In the genomic region with DNA sequence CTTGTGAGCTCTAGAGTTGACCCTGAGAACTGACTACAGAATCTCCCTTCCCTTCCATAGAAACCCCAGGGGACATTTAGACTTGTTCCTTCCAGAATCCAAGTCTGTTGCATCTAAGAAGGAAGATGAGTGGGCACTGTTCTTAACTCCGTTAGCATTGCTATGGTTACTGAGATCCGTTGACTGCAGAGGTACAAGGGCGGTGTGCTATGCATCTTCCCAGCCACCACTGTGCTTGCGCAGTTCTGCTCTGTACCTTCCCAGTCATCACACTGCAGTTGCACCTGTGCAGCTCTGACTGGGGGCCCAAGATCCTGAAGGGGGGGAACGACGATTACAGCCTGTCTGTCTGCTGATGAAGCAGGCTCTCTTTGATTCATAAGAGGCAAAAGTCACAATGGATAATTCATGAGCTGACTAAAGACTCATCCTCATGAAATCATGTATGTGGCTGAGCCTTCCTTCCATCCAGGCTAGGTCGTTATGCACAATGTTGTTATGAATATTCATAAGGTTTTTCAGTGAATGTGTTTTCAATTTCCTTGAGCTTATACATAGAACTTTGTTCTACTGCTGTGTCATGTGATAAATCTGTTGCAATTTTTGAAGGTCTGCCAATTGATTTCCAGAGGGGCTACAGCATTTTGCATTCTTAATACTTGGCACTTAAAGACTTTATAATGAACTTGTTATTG, we compare ENCODE assay signal across 12 mouse cellular contexts.
DNase-seq lines count a peak whose midpoint lies in the region; ATAC-seq lines count a peak whose summit lies in the region.
"Had no signal": no experiment of that assay in that cellular context is flagged by ENCODE, and none has a peak within 500 bp of the region (broad histone marks: within the 10 kb centered on the region; RNA-seq: fewer than 3 reads in every experiment).

No protein-coding gene starts in this region.

- H3K4me3 ChIP-seq in hindbrain, embryonic 16.5 days (ENCODE audit: low read length), result no peak overlapping the region
- H3K4me3 ChIP-seq in hindbrain, embryonic 13.5 days, result no peak overlapping the region
- H3K4me3 ChIP-seq: liver, embryonic 12.5 days had no signal

- H3K4me1 ChIP-seq in hindbrain, embryonic 16.5 days (ENCODE audit: control insufficient read depth, insufficient read depth, low read depth, low read length), result no peaks in the 10 kb centered on the region
- 0 out of 2 replicates have a peak, but pooled peaks cover 4% of the 10 kb centered on the region for H3K4me1 ChIP-seq in hindbrain, embryonic 13.5 days (replicated peaks)
- H3K4me1 ChIP-seq: liver, embryonic 12.5 days had no signal

- ATAC-seq in hindbrain, embryonic 16.5 days, result peak; percentile 68; the same call in 1 of the 2 replicates
- no peak for ATAC-seq in hindbrain, embryonic 13.5 days (ENCODE audit: low FRiP score)
- ATAC-seq: intestine, postnatal 0 days; liver, embryonic 12.5 days had no signal

- no peaks in the 10 kb centered on the region for H3K27me3 ChIP-seq in hindbrain, embryonic 16.5 days (replicated peaks; ENCODE audit: control insufficient read depth, insufficient read depth, low read length)
- H3K27me3 ChIP-seq in hindbrain, embryonic 13.5 days, result no peaks in the 10 kb centered on the region
- H3K27me3 ChIP-seq: liver, embryonic 12.5 days had no signal

- 55% methylated on average over 7 of the region's 7 CpGs for WGBS in hindbrain, embryonic 16.5 days
- 66% methylated on average over 7 of the region's 7 CpGs for WGBS in hindbrain, embryonic 13.5 days

- H3K9me3 ChIP-seq in hindbrain, embryonic 16.5 days (ENCODE audit: control insufficient read depth, low read length), result no peaks in the 10 kb centered on the region
- no peaks in the 10 kb centered on the region for H3K9me3 ChIP-seq in hindbrain, embryonic 13.5 days
- H3K9me3 ChIP-seq: liver, embryonic 12.5 days had no signal

- H3K27ac ChIP-seq in hindbrain, embryonic 16.5 days (ENCODE audit: low read depth, low read length), result no peak overlapping the region
- no peak overlapping the region for H3K27ac ChIP-seq in hindbrain, embryonic 13.5 days
- H3K27ac ChIP-seq: liver, embryonic 12.5 days had no signal

- DNase-seq in right cerebral cortex, adult 18-20 months, result peak; percentile 67
- DNase-seq in right cerebral cortex, postnatal 4 days, result no peak
- peak; percentile 48 to 80 for DNase-seq in left cerebral cortex, postnatal 14 days (ENCODE audit: low spot score in 2 of 2)
- no peak for DNase-seq in adrenal gland, adult (ENCODE audit: inconsistent age in 2 of 2, low spot score in 1 of 2)
- DNase-seq in embryo, embryonic 10.5 days (ENCODE audit: low spot score), result no peak
- DNase-seq in embryo, embryonic 11 days, result no peak
- DNase-seq: heart, postnatal 4 days; lung, postnatal 14 days had no signal

- no peak overlapping the region for H3K9ac ChIP-seq in hindbrain, embryonic 16.5 days (ENCODE audit: low read depth, low read length)
- no peak overlapping the region for H3K9ac ChIP-seq in hindbrain, embryonic 13.5 days
- H3K9ac ChIP-seq: liver, embryonic 12.5 days had no signal

- intact Hi-C loops in left cerebral cortex, postnatal 14 days (cut with DNase I), result loop anchor here (5.0 kb wide), 1 partner anchor 37 kb away; no protein-coding TSS in a partner anchor

- H3K36me3 ChIP-seq in hindbrain, embryonic 16.5 days (ENCODE audit: control insufficient read depth, insufficient read depth, low read length), result no peaks in the 10 kb centered on the region
- no peaks in the 10 kb centered on the region for H3K36me3 ChIP-seq in hindbrain, embryonic 13.5 days
- H3K36me3 ChIP-seq: liver, embryonic 12.5 days had no signal

- H3K4me2 ChIP-seq in hindbrain, embryonic 16.5 days (ENCODE audit: low read length), result no peak overlapping the region
- no peak overlapping the region for H3K4me2 ChIP-seq in hindbrain, embryonic 13.5 days
- H3K4me2 ChIP-seq: liver, embryonic 12.5 days had no signal

Comparison
In these comparisons a context has a peak if more than half of its experiments do, and no peak if none do; other contexts are left out.
1. DNase-seq: peak in right cerebral cortex, adult 18-20 months (single experiment) and left cerebral cortex, postnatal 14 days (2 of 2); none in right cerebral cortex, postnatal 4 days (single experiment), adrenal gland, adult (0 of 2), embryo, embryonic 10.5 days (single experiment) and embryo, embryonic 11 days (single experiment).